Comparison of ENCODE assay signal across 12 mouse cellular contexts in genomic region chr6:129513409-129513808, GRCm38 (mm10). TPM values are rescaled to one million over a fixed set of nuclear protein-coding genes. Genes with fewer than 3 reads are reported as not detected.
DNase-seq lines count a peak whose midpoint lies in the region; ATAC-seq and TF ChIP-seq lines count a peak whose summit lies in the region.
"Had no signal": no experiment of that assay in that cellular context is flagged by ENCODE, and none has a peak within 500 bp of the region (broad histone marks: within the 10 kb centered on the region; RNA-seq: fewer than 3 reads in every experiment).

No protein-coding gene starts in this region.

- H3K36me3 ChIP-seq in kidney, embryonic 16.5 days (ENCODE audit: insufficient read depth, low read length) = no peaks in the 10 kb centered on the region
- no peaks in the 10 kb centered on the region for H3K36me3 ChIP-seq in midbrain, embryonic 14.5 days (ENCODE audit: control insufficient read depth, insufficient read depth, low read length)
- H3K36me3 ChIP-seq in midbrain, embryonic 16.5 days (ENCODE audit: control insufficient read depth, insufficient read depth, low read length) = no peaks in the 10 kb centered on the region
- H3K36me3 ChIP-seq in stomach, embryonic 15.5 days = no peaks in the 10 kb centered on the region

- no peak for DNase-seq in kidney, postnatal 36 days
- DNase-seq in midbrain, embryonic 14.5 days = peak; percentile 50
- DNase-seq in brain, embryonic 14.5 days (ENCODE audit: low read depth) = peak; percentile 54
- DNase-seq in urinary bladder, adult 2 months (ENCODE audit: low spot score) = no peak
- no peak for DNase-seq in B cell, adult 2 months
- DNase-seq: cerebellum, adult 11-12 months had no signal

- H3K4me2 ChIP-seq in kidney, embryonic 16.5 days (replicated peaks; ENCODE audit: low read depth, low read length) = peak overlapping the region; percentile 9; the same call in 1 of the 2 replicates
- H3K4me2 ChIP-seq in midbrain, embryonic 14.5 days (ENCODE audit: low read length) = no peak overlapping the region
- no peak overlapping the region for H3K4me2 ChIP-seq in midbrain, embryonic 16.5 days (ENCODE audit: low read length)
- H3K4me2 ChIP-seq in stomach, embryonic 15.5 days = no peak overlapping the region

- H3K9me3 ChIP-seq in kidney, embryonic 16.5 days (ENCODE audit: low read length) = no peaks in the 10 kb centered on the region
- H3K9me3 ChIP-seq in midbrain, embryonic 14.5 days (ENCODE audit: control insufficient read depth, low read length) = no peaks in the 10 kb centered on the region
- no peaks in the 10 kb centered on the region for H3K9me3 ChIP-seq in midbrain, embryonic 16.5 days (replicated peaks; ENCODE audit: control insufficient read depth, low read length, poor library complexity, severe bottlenecking)
- H3K9me3 ChIP-seq in stomach, embryonic 15.5 days = no peaks in the 10 kb centered on the region

- no peak for TF ChIP-seq POLR2A in brain, embryonic 14.5 days (IDR thresholded peaks at IDR 0.05; ENCODE audit: borderline replicate concordance, extremely low read depth, insufficient read depth, insufficient read length, poor library complexity, severe bottlenecking)

- 40% methylated on average over 1 of the region's 1 CpGs for WGBS in kidney, embryonic 16.5 days
- WGBS in midbrain, embryonic 14.5 days = 62% methylated on average over 1 of the region's 1 CpGs
- WGBS in midbrain, embryonic 16.5 days = 82% methylated on average over 1 of the region's 1 CpGs
- WGBS in stomach, embryonic 15.5 days = 18% methylated on average over 1 of the region's 1 CpGs

- no peaks in the 10 kb centered on the region for H3K27me3 ChIP-seq in kidney, embryonic 16.5 days (ENCODE audit: insufficient read depth, low read length)
- no peaks in the 10 kb centered on the region for H3K27me3 ChIP-seq in midbrain, embryonic 14.5 days (ENCODE audit: control insufficient read depth, insufficient read depth, low read length)
- no peaks in the 10 kb centered on the region for H3K27me3 ChIP-seq in midbrain, embryonic 16.5 days (ENCODE audit: control insufficient read depth, insufficient read depth, low read depth, low read length)
- no peaks in the 10 kb centered on the region for H3K27me3 ChIP-seq in stomach, embryonic 15.5 days (replicated peaks)

- peak overlapping the region; percentile 43; the same call in 1 of the 2 replicates for H3K9ac ChIP-seq in kidney, embryonic 16.5 days (replicated peaks; ENCODE audit: low read length)
- no peak overlapping the region for H3K9ac ChIP-seq in midbrain, embryonic 14.5 days (replicated peaks; ENCODE audit: low read length)
- H3K9ac ChIP-seq in midbrain, embryonic 16.5 days (ENCODE audit: low read depth, low read length) = no peak overlapping the region
- no peak overlapping the region for H3K9ac ChIP-seq in stomach, embryonic 15.5 days

- H3K4me3 ChIP-seq in kidney, embryonic 16.5 days (ENCODE audit: low read length) = peak overlapping the region; percentile 23
- no peak overlapping the region for H3K4me3 ChIP-seq in midbrain, embryonic 14.5 days (replicated peaks; ENCODE audit: low read depth, low read length)
- no peak overlapping the region for H3K4me3 ChIP-seq in midbrain, embryonic 16.5 days (ENCODE audit: low read depth, low read length)
- H3K4me3 ChIP-seq in stomach, embryonic 15.5 days (replicated peaks) = no peak overlapping the region

- ATAC-seq in kidney, embryonic 16.5 days (ENCODE audit: low FRiP score, low TSS enrichment) = 0 out of 2 replicates have a peak, but pooled peaks have one; percentile 49
- ATAC-seq in midbrain, embryonic 14.5 days (ENCODE audit: low FRiP score, low TSS enrichment) = no peak
- no peak for ATAC-seq in midbrain, embryonic 16.5 days
- peak; percentile 85; the same call in 1 of the 2 replicates for ATAC-seq in stomach, embryonic 15.5 days (ENCODE audit: insufficient read depth, low FRiP score, low read depth)

- peak overlapping the region; percentile 80 for H3K27ac ChIP-seq in kidney, embryonic 16.5 days (ENCODE audit: low read length)
- H3K27ac ChIP-seq in midbrain, embryonic 14.5 days (replicated peaks; ENCODE audit: low read depth, low read length) = no peak overlapping the region
- H3K27ac ChIP-seq in midbrain, embryonic 16.5 days (ENCODE audit: low read length) = no peak overlapping the region
- peak overlapping the region; percentile 49; the same call in 1 of the 2 replicates for H3K27ac ChIP-seq in stomach, embryonic 15.5 days

- TF ChIP-seq CTCF in brain, embryonic 14.5 days (IDR thresholded peaks at IDR 0.05; ENCODE audit: borderline replicate concordance, extremely low read depth, insufficient read depth, insufficient read length) = no peak

- peaks cover 37% of the 10 kb centered on the region for H3K4me1 ChIP-seq in kidney, embryonic 16.5 days (ENCODE audit: insufficient read depth, low read length)
- H3K4me1 ChIP-seq in midbrain, embryonic 14.5 days (ENCODE audit: control insufficient read depth, insufficient read depth, low read length) = no peaks in the 10 kb centered on the region
- H3K4me1 ChIP-seq in midbrain, embryonic 16.5 days (ENCODE audit: control insufficient read depth, insufficient read depth, low read length) = no peaks in the 10 kb centered on the region
- peaks cover 14% of the 10 kb centered on the region for H3K4me1 ChIP-seq in stomach, embryonic 15.5 days

RNA-seq across cellular contexts. Expression of gene Tmem52b, which starts 1.1 kb away (rescaled TPM):
- 61.5 and 63.1 TPM in 2 replicates for polyA plus RNA-seq in kidney, embryonic 16.5 days (2015; fragmentation: Nextera tagmentation; extraction: Ambion mirVana)
- polyA plus RNA-seq in midbrain, embryonic 14.5 days (2014; fragmentation: Nextera tagmentation; extraction: Ambion mirVana) = not detected in 2 replicates
- polyA plus RNA-seq in midbrain, embryonic 16.5 days (2015; fragmentation: Nextera tagmentation; extraction: Ambion mirVana) = not detected in 2 replicates
- polyA plus RNA-seq in brain, embryonic 14.5 days (2012; rRNA removed) = 0.10 TPM in 1 of 2 replicates, not detected in the other
- 0.30 TPM in 1 of 2 replicates, not detected in the other for polyA plus RNA-seq in stomach, embryonic 15.5 days (2015; fragmentation: Nextera tagmentation; extraction: Ambion mirVana)
- not detected in 2 replicates for polyA plus RNA-seq in urinary bladder, adult 2 months (2012; rRNA removed)
- polyA plus RNA-seq: hindbrain, embryonic 11.5 days; liver, adult 2 months; small intestine, adult 2 months had no signal

RNA-seq across cellular contexts. Expression of gene Olr1, which starts 6.4 kb away (rescaled TPM):
- polyA plus RNA-seq in kidney, embryonic 16.5 days (2015; fragmentation: Nextera tagmentation; extraction: Ambion mirVana) = not detected in 2 replicates
- polyA plus RNA-seq in midbrain, embryonic 14.5 days (2014; fragmentation: Nextera tagmentation; extraction: Ambion mirVana) = not detected in 2 replicates
- polyA plus RNA-seq in midbrain, embryonic 16.5 days (2015; fragmentation: Nextera tagmentation; extraction: Ambion mirVana) = not detected in 2 replicates
- not detected in 2 replicates for polyA plus RNA-seq in brain, embryonic 14.5 days (2012; rRNA removed)
- polyA plus RNA-seq in stomach, embryonic 15.5 days (2015; fragmentation: Nextera tagmentation; extraction: Ambion mirVana) = 0.05 and 0.14 TPM in 2 replicates
- 0.12 and 0.14 TPM in 2 replicates for polyA plus RNA-seq in urinary bladder, adult 2 months (2012; rRNA removed)
- polyA plus RNA-seq: hindbrain, embryonic 11.5 days; liver, adult 2 months; small intestine, adult 2 months had no signal

RNA-seq across cellular contexts. Expression of gene Gabarapl1, which starts 19.6 kb away (rescaled TPM):
- polyA plus RNA-seq in kidney, embryonic 16.5 days (2015; fragmentation: Nextera tagmentation; extraction: Ambion mirVana) = 74.1 and 77.7 TPM in 2 replicates
- 72.0 and 102 TPM in 2 replicates for polyA plus RNA-seq in midbrain, embryonic 14.5 days (2014; fragmentation: Nextera tagmentation; extraction: Ambion mirVana)
- polyA plus RNA-seq in midbrain, embryonic 16.5 days (2015; fragmentation: Nextera tagmentation; extraction: Ambion mirVana) = 226 and 237 TPM in 2 replicates
- polyA plus RNA-seq in brain, embryonic 14.5 days (2012; rRNA removed) = 151 and 161 TPM in 2 replicates
- polyA plus RNA-seq in stomach, embryonic 15.5 days (2015; fragmentation: Nextera tagmentation; extraction: Ambion mirVana) = 40.2 and 42.1 TPM in 2 replicates
- polyA plus RNA-seq in urinary bladder, adult 2 months (2012; rRNA removed) = 105 and 120 TPM in 2 replicates

Comparison
In these comparisons a context has a peak if more than half of its experiments do, and no peak if none do; other contexts are left out.
1. ATAC-seq: peak in kidney, embryonic 16.5 days (single experiment) and stomach, embryonic 15.5 days (single experiment); none in midbrain, embryonic 14.5 days (single experiment) and midbrain, embryonic 16.5 days (single experiment).
2. H3K27ac ChIP-seq: peak in kidney, embryonic 16.5 days (single experiment) and stomach, embryonic 15.5 days (single experiment); none in midbrain, embryonic 14.5 days (single experiment) and midbrain, embryonic 16.5 days (single experiment).
3. DNase-seq: peak in midbrain, embryonic 14.5 days (single experiment) and brain, embryonic 14.5 days (single experiment); none in kidney, postnatal 36 days (0 of 2), urinary bladder, adult 2 months (single experiment) and B cell, adult 2 months (0 of 2).
4. RNA of gene Tmem52b, which starts 1.1 kb away (polyA plus RNA-seq): 61.5 to 63.1 TPM in kidney, embryonic 16.5 days; 0.30 TPM in stomach, embryonic 15.5 days, not detected in midbrain, embryonic 14.5 days, 0.10 TPM in brain, embryonic 14.5 days, not detected in midbrain, embryonic 16.5 days and not detected in urinary bladder, adult 2 months; every median in the first group is over 10 times any median in the second.